Mouse (Mus musculus): ENCODE data around the gene Mapk8ip3.

The Mapk8ip3 gene

DNA sequence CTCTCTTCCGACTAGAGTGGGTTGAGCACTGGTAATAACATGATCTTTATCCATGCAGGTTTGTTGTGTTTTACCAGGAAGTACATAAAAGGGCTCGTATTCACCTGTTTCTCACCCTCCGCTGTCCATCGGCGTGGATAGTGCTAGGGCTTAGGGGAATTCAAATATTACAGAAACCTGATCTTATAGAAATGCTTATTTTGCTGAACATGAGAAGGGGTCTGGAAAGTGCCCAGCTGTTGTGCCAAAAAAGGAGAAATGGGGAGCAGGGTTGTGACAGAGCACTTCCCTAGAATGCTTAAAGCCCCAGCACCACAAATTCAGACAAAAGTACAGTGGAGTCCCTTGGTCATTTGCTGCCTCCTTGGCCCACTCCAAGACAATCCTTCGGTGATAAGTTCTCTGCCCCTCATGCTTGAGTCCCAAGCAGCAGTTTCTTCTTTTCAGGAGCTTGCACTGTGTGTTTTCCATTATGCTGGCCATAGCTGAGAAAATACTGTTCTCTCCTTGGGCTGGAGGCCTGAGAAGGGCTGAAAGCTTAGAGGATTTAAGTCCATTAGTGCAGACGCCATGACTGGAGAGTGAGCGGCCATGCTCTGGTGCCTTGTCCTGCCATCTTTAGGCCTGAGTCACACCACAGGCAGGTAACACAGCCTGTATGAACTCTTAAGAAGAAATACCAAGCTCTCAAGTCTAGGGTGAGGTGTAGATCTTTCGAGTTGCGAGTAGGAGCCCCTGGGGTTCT lies 85.2 kb downstream of the Mapk8ip3 start:
- DNase-seq (ENCODE audit: inconsistent age in 2 of 2, low spot score in 1 of 2) = no peak

DNA sequence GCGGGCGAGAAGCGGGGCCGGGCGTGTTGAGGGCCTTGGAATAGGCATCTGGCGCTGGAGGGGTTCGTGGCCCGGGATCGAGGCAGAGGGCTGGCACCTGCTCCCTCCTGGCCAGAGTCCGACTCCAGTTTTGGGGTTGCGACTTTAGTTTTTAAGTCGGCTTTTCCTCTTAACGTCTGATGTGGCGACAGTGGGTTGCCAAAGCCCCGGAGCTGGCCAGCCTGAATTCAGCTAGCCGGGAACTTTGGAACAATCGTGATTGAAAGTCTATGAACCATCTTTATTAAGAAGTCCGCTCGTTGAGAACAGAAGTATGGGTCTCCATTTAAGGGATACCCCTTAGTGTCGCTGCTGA lies 86.0 kb downstream of the Mapk8ip3 start:
- no peak for DNase-seq (ENCODE audit: inconsistent age in 2 of 2, low spot score in 1 of 2)

DNA sequence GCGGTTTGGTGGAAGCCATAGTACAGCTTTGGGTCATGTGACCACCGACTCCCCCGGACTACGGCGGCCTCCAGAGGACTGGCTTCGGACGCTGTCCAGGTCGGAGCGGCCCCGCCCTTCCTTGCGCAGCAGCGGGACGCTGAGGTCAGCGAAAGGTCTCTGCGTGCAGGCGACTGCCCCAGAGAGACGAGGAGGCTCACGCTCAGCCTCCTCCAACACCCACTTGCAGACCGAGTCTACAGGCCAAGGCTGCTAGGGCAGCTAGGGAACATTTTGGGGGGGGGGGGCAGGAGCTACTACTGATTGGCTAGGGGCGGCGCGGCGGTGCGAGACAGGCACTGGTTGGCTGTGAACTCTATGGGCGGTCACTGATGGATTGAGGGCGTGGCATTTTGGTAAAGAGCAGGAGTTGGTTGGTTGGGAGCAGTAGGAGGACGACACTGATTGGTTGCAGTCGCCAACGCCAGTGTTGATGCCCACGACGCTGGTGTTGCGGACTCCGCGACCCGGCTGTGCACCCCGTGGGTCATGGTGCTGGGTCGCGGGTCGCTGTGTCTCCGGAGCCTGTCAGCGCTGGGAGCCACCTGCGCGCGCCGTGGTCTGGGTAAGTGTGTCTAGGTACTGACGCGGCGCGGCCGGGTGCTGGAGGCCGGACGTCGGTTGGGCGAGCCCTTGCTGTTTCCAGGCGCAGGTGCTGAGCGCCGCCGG lies 86.6 kb downstream of the Mapk8ip3 start, which contains the start of gene Fahd1:
Gene Fahd1 (minus strand): TSS at position 300 of the 708 bp plus-strand sequence.
- peak; percentile 97 to 99 for DNase-seq (ENCODE audit: inconsistent age in 2 of 2, low spot score in 1 of 2)

DNA sequence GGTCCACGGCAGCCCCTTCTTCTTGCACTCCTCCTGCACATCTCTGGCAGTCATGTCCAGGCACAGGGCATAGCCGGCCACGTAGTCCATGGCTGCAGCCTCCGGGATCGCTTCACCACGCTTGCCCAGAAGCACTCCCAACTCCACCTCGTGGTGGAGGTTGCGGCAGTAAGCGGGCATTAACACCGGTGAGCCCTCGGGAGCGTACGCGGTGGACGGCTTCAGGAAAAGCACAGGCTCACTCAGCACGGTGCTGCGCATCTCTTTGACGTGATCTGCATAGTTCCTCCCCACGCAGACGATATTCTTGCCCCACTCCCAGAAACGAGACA lies 87.1 kb downstream of the Mapk8ip3 start:
- no peak for DNase-seq (ENCODE audit: inconsistent age in 2 of 2, low spot score in 1 of 2)

DNA sequence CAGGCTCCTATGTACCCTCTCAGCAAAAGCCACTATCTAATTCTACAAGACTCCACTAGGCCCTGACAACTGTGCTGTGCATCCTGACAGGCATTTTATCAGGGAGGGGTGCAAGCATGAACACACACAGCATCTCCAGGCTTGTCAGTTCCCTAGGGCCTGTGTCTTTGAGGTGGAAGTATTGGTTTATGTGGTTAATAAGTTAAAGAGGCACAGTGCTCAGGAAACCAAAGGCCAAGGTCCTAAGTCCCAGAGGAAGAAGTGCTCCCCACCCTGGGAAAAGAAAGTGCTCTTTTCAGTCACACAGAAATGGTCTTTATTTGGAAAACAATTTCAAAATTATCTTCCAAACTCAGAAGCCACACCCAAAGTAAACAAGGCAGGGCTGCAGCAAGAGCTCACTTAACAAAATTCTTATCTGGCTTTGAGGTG lies 88.2 kb downstream of the Mapk8ip3 start:
- DNase-seq (ENCODE audit: inconsistent age in 2 of 2, low spot score in 1 of 2) = no peak

DNA sequence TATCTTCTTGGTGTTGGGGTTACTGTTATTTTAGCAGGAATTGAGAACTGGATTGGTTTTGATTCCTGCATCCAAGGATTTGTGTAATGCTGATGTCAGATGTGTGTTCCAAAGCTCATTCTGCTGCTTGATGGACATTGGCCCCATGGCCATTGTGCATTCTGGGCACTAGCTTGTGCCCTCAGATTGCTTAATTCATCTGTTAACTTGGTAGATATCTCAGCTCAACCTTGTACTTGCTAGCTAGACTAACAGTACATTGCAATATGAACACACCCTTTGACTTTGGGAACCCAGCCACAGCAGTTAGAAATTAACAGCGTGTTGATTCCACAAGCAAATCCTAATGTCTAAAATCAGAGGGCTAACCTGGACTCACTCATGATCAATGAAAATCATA lies 89.4 kb downstream of the Mapk8ip3 start:
- DNase-seq (ENCODE audit: inconsistent age in 2 of 2, low spot score in 1 of 2) = no peak

DNA sequence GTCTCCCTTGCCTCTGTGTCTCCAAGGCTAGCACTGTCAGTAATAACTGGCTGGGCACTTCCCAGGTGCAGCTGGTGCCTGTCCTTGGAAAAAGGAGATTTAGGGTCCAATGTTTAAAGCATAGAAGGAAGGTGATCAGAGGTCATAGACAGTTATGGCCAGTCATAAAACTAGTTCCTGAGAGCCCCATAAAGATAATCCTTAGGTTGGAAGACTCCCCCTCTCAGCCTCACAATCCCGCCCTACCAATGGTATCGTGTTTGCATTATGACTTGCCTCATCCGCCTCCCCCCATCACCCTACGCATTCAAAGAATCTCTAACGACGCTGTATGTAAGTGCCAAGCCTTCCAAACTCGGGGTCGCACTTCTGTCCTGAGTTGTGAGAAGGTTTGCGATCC lies 92.3 kb downstream of the Mapk8ip3 start:
- DNase-seq (ENCODE audit: inconsistent age in 2 of 2, low spot score in 1 of 2) = no peak

DNA sequence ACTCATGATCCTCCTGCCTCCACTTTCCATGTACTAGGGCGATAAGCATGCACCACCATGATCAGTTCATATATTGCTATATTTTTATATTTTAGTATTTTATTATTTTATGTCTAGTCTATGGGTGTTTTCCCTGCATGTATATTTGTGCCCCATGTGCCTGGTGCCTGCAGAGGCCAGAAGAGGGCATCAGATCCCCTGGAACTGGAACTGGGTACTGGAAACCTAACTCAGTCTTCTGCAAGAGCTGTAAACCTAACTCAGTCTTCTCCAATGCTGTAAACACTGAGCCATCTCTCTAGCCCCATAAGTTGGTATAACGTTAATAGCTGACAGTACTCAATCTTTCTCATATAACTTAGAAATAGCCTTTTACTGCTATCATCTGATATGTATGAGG lies 94.1 kb downstream of the Mapk8ip3 start:
- DNase-seq (ENCODE audit: inconsistent age in 2 of 2, low spot score in 1 of 2) = peak in 1 of 2 experiments; percentile 47

Measured in adrenal gland, adult (tissue).